Mouse (Mus musculus): ENCODE measurements around the gene Pctp.

The Pctp gene

GRCm38 (mm10) chr11:90002231-90002986 lies at the start of gene Pctp:
Gene Pctp, minus strand, starts transcription at chr11:90002894.
- peak; percentile 74 for DNase-seq

DNA sequence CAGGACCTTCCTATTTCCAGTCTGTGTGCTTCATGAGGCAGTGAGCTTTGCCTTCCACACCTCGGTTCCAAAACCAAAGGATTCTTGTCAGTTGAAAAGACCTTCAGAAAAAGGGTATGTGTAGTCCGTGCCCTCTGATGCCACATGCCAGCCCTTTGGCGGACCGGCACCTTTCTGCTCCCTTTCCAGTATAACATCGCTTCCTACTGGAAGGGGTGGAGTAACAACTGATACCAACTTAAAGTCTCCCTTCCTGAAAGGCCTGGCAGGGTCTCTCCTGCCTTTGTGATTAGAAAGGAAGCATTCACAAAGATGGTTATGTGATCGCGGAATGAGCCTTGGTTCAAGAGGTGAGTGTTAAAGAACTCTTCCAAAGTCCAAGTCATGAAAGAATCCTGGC lies 47.3 kb upstream of the Pctp start:
- no peak for DNase-seq

- DNase-seq, result no peak
These were observed 44.6 kb upstream of the Pctp start for GRCm38 (mm10) chr11:90047271-90047670.

GRCm38 (mm10) chr11:90046211-90046610 lies 43.5 kb upstream of the Pctp start:
- DNase-seq, result no peak

- DNase-seq, result no peak
These were observed 41.8 kb upstream of the Pctp start for GRCm38 (mm10) chr11:90044459-90044858.

GRCm38 (mm10) chr11:90038022-90038421 lies 35.3 kb upstream of the Pctp start:
- no peak for DNase-seq

DNA sequence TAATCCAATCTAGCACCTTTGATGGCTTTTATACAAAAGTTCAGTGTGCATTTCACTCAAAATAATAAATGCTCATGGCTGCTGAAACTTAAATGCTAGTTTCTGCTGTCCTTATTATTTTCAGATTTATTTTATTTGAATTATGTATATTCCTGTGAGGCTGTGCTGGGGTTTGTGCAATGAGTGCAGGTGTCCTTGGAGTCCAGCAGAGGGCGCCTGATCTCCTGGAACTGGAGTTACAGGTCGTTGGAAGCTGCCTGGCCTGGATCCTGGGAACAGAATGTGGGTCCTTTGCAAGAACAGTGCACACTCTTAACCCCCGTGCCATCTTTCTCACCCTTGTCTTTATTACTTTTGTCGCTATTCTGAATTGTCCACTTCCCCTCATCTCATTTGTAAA lies 33.7 kb upstream of the Pctp start:
- DNase-seq, result no peak

DNA sequence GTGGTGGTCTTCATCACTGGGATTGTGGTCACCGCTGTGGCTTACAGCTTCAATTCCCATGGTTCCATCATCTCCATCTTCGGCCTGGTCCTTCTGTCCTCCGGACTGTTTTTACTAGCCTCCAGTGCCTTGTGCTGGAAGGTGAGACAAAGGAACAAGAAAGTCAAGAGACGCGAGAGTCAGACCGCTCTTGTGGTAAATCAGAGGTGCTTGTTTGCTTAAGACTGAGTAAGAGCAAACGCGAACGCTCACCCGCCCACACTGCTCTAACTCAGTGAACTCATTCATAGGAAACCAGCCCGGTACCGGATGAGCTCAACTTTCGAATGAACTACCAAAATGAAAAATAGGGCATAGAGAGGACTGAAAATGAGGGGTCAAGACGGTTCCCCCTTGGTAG lies 32.8 kb upstream of the Pctp start:
- DNase-seq, result no peak

DNA sequence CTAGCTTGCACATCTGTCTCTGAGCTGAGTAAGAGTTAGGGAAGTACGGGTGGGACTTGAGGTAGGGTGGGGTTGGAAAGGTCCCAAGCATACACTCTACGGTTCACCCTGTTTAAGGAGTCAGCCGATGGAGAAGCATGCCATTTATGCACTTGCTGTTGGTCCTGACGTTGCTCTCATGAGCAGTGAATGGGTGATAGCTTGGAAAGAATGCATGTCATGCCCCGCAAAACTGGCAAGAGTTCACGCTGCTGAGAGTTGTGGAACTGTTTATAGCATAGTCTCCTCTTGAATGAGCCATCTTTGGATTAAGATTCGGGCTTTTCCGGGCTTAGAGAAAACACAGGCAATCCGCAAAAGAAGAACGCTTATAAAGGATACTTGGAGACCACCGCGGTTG lies 32.0 kb upstream of the Pctp start:
- DNase-seq, result no peak

DNA sequence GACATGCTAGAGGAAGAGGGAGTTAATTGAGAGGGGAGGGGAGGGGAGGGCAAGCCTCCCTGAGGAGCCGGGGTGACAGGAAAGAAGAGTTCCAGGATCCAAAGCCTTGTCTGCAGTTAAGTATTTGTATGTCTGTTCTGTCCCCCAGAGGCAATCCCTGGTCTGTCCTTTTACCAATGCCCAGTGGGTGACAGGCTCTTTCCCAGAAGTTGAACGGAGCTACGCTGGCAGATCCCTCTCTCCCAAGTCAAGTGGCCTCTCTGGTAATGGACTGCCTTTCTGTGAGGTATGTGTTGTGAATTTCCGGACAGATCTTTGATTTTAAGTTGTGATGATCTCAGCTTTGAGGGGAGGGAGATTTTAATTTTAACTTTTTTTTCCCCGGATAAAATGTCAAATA lies 30.7 kb upstream of the Pctp start:
- DNase-seq, result no peak

DNA sequence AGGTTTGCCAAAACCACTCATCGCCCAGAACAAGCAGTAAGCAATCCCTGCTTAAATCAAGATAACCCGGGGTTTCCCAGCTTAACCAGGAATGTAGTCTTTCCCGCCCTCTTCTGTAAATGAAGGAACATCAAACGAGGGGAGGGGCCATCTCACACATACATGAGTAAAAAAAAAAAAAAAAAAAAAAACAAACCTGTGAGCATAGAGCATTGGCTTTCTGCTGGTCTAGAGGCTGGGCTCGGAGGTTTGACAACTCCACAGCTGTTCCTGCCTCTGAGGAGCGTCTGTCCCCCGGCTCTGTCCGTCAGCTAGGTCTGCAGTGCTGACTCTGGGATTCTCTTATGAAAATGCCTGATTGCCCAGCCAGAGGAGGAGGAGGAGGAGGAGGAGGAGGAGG lies 30.1 kb upstream of the Pctp start:
- DNase-seq, result no peak

- no peak for DNase-seq
These were observed 28.4 kb upstream of the Pctp start for GRCm38 (mm10) chr11:90031076-90031475.

DNA sequence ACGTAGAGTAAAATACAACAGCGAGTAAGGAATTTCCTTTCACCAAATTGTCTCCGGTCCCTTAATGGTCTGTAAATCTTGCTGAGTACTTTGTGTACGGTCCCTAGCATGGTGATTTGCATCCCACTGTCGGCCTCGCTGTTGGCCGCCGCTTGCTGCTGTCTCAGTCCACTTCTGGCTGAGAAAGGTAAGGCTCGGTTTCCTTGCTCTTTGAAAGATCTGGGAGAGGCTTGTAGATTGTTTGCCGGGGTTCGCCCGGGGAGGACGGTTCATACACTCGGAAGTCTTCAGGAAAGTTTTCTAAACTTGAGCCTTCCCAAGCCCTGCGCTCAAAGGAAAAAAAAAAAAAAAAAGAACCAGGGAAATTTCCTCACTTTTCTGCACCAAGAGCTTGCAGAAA lies 27.9 kb upstream of the Pctp start:
- DNase-seq, result no peak

DNA sequence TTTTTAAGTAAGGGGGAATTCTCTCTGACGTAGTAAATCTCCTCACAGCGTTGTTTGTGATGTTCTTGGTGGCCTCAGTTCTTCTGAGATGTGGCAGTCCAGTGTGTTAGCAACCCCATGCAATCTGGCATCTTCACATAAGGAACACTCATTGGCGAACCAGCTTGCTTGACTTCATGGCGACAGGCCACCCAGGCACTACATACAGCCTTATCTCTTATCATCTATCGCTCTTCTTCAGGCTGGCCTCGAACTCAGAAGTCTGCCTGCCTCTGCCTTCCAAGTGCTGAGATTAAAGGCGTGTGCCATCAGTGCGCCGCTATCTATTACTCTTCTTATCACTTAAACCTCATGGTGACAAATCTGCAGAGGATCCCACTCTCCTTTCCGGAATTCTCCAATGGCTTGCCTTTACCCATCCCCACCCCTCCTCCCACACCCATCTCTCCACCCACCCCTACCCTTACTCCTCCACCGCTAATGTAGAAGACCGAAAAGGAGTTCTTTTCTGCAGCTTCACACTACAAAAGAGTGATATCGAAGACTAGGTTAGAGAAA lies 27.2 kb upstream of the Pctp start, which contains the start of gene Tmem100:
TSS of gene Tmem100 (plus strand) at position 508 of the 558 bp plus-strand sequence.
- no peak for DNase-seq

DNA sequence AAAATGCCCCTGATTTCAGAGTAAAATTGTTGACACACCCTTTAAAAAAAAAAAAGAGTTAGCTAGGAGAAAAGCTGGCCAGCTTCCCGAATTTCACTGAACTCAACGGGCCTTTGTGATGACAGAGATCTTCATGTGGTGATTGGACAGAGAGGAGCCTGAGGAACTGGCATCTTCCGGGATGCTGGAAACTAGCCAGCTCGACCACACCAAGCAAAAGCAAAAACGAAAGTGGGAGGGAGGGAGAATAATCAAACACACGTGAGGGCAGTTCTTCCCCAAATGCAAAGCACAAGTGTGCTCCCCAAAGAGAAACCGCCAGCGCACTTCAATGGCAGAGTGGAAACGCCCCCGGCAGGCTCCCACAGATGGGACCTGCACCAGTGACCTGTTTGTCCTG lies 26.7 kb upstream of the Pctp start:
- no peak for DNase-seq

GRCm38 (mm10) chr11:90028746-90029145 lies 26.1 kb upstream of the Pctp start:
- DNase-seq, result no peak

GRCm38 (mm10) chr11:90027216-90027615 lies 24.5 kb upstream of the Pctp start:
- no peak for DNase-seq

- no peak for DNase-seq
These were observed 24.1 kb upstream of the Pctp start for GRCm38 (mm10) chr11:90026802-90027174.

DNA sequence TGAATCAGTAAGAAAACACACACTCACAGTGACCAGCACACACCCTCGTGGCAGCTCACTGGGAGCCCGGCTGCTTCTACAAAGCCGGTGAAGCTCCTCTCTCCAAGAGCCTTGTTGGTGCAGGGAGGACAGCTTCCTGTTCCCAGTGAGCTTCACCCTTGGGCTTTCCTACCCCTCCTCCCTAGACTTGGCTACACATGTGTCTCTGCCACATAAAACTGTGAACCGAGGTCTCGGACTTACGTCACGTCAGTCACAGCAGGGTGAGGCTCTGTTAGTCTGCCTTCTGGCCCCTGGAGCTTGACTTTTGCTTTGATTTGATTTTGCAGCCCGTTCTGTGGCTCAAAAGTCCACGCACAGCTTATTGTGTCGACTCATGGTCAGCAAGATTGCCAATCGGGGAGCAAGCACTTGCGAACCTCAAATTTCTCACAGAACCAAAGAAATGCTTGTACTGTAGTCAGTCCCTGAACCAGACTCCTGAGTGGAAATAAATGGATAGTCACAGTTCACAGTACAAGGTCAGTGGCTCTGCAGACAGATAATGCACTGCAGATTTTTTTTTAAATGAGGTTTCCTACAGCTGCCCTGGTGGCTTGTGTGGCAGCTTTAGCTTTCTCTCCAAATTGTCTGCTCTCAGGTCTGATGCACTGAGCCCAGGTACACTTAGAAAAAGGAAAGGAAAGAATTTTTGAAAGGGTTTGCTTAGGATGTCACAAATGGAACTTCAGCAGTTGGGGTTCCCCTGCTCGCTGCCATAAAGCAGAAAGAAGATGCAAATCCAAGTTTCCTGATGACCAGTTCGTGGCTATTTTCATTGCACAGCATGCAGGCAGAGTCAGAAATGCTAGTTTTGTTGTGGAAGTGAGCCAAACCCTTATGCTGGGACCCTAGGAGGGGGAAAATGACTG lies 23.5 kb upstream of the Pctp start:
- no peak for DNase-seq

- peak; percentile 33 for DNase-seq
These were observed 16.5 kb upstream of the Pctp start for GRCm38 (mm10) chr11:90019161-90019560.

GRCm38 (mm10) chr11:90015281-90015680 lies 12.6 kb upstream of the Pctp start:
- no peak for DNase-seq

GRCm38 (mm10) chr11:90013657-90014056 lies 11.0 kb upstream of the Pctp start:
- DNase-seq, result no peak

- no peak for DNase-seq
These were observed 5.3 kb upstream of the Pctp start for GRCm38 (mm10) chr11:90007791-90008531.

All from thymus, postnatal 14 days (tissue).